Mouse (Mus musculus): ENCODE data around the gene BC030867.

GRCm38 (mm10) chr11:102224686-102225085 is 24.0 kb upstream of the BC030867 start:
- TF ChIP-seq CTCF (IDR thresholded peaks at IDR 0.05; ENCODE audit: low read depth, low read length) (no peak), POLR2A (IDR thresholded peaks at IDR 0.05; ENCODE audit: extremely low read depth, insufficient read depth, low read length) (no peak)
